Mouse (Mus musculus) heart, adult 2 months (tissue): Measurements from ENCODE around the gene Litaf.

Source experiments
- CTCF ChIP-seq: fragments of 200-600 bp; IDR thresholded peaks from 2 replicates; pipeline ENCODE4 v1.8.1; 2022; ENCODE audit warnings: antibody characterized with exemption, mild to moderate bottlenecking, moderate library complexity
- EP300 ChIP-seq: fragments of 200-500 bp; IDR thresholded peaks from 2 replicates; pipeline ENCODE4 v1.6.1; 2011; ENCODE audit warnings: low read depth, low read length, control low read depth; ENCODE audit not compliant: insufficient read depth
- POLR2A ChIP-seq: fragments of 200-500 bp; IDR thresholded peaks from 2 replicates; pipeline ENCODE4 v1.6.1; 2011; ENCODE audit warnings: mild to moderate bottlenecking, low read depth, low read length, control low read depth; ENCODE audit not compliant: insufficient read depth

- TF ChIP-seq CTCF (no peak), POLR2A (no peak), EP300 (no peak)
Observed at GRCm38 (mm10) chr16:11064742-11065141, 1.2 kb downstream of the Litaf start.
